Mouse (Mus musculus) stomach, embryonic 14.5 days (tissue): ENCODE results near the gene Anks4b. TPM values are rescaled to one million over a fixed set of nuclear protein-coding genes. Genes with fewer than 3 reads are reported as not detected.

ENCODE experiments used
- ATAC-seq: fragments of 200-750 bp; cut with Nextera tagmentation; 2 replicates; pipeline ENCODE4 v1.8.0; 2017; ENCODE audit warnings: low read depth, moderate TSS enrichment; ENCODE audit not compliant: insufficient number of reproducible peaks, insufficient read depth, low FRiP score
- H3K27ac ChIP-seq: fragments of 300-500 bp; sonication (generic); 2 replicates; pipeline ENCODE4 v1.5.1; 2014; ENCODE audit warnings: mild to moderate bottlenecking, low read length, moderate library complexity, mixed read lengths
- H3K27me3 ChIP-seq: fragments of 300-500 bp; sonication (generic); 2 replicates; pipeline ENCODE4 v1.6.1; 2014; ENCODE audit warnings: low read length, control low read depth, mixed read lengths; ENCODE audit not compliant: control insufficient read depth, insufficient read depth
- H3K36me3 ChIP-seq: fragments of 300-500 bp; sonication (generic); 2 replicates; pipeline ENCODE4 v1.6.1; 2014; ENCODE audit warnings: mild to moderate bottlenecking, control low read depth, low read length, moderate library complexity, mixed read lengths; ENCODE audit not compliant: control insufficient read depth, insufficient read depth
- H3K4me1 ChIP-seq: fragments of 300-500 bp; sonication (generic); 2 replicates; pipeline ENCODE4 v1.6.1; 2014; ENCODE audit warnings: low read length, control low read depth, mixed read lengths; ENCODE audit not compliant: control insufficient read depth, insufficient read depth
- H3K4me2 ChIP-seq: fragments of 300-500 bp; sonication (generic); replicated peaks from 2 replicates; pipeline ENCODE4 v1.6.1; 2014; ENCODE audit warnings: low read depth, low read length, control low read depth
- H3K4me3 ChIP-seq: fragments of 300-500 bp; sonication (generic); 2 replicates; pipeline ENCODE4 v1.5.1; 2014; ENCODE audit warnings: low read depth, low read length, control low read depth
- H3K9ac ChIP-seq: fragments of 300-500 bp; sonication (generic); replicated peaks from 2 replicates; pipeline ENCODE4 v1.6.1; 2014; ENCODE audit warnings: low read depth, mild to moderate bottlenecking, control low read depth, low read length, moderate library complexity, mixed read lengths
- H3K9me3 ChIP-seq: fragments of 300-500 bp; sonication (generic); 2 replicates; pipeline ENCODE4 v1.6.1; 2016; ENCODE audit warnings: low read depth, low read length, control low read depth; ENCODE audit not compliant: control insufficient read depth
- WGBS: fragments of 180-500 bp; shearing (Covaris S2); extraction: QIAGEN DNeasy Blood & Tissue Kit; methylation state at CpG from one replicate; pipeline ENCODE4 v1.1.7; 2014; 5-methylcytosine and 5-hydroxymethylcytosine counted together
- polyA plus RNA-seq: library from polyadenylated mRNA; unstranded; fragments of >200 nt; fragmentation: Nextera tagmentation; extraction: Ambion mirVana; gene quantifications from 2 replicates; pipeline ENCODE4 v1.2.1, GENCODE M21; 2014

The Anks4b gene
- polyA plus RNA-seq, 1 experiment from 2014 or later = not detected

- Histone ChIP-seq H3K27me3 (no peaks in the 10 kb centered on the region), H3K27ac (no peak overlapping the region), H3K9ac (no peak overlapping the region), H3K4me3 (no peak overlapping the region), H3K4me2 (no peak overlapping the region), H3K9me3 (no peaks in the 10 kb centered on the region), H3K36me3 (no peaks in the 10 kb centered on the region), H3K4me1 (0 out of 2 replicates have a peak, but pooled peaks cover 3% of the 10 kb centered on the region)
- 76% methylated on average over 6 of the region's 6 CpGs for WGBS
- ATAC-seq = no peak
Observed at GRCm38 (mm10) chr7:120192816-120193215, 19.2 kb downstream of the Anks4b start.

- no peak overlapping the region for H3K4me3 ChIP-seq
- no peak overlapping the region for H3K9ac ChIP-seq
- 0 out of 2 replicates have a peak, but pooled peaks cover under 1% of the 10 kb centered on the region for H3K4me1 ChIP-seq
- no peaks in the 10 kb centered on the region for H3K27me3 ChIP-seq
- no peaks in the 10 kb centered on the region for H3K36me3 ChIP-seq
- WGBS = 83% methylated on average over 4 of the region's 4 CpGs
- ATAC-seq = no peak
- no peak overlapping the region for H3K27ac ChIP-seq
- H3K9me3 ChIP-seq = no peaks in the 10 kb centered on the region
- H3K4me2 ChIP-seq = no peak overlapping the region
Observed at GRCm38 (mm10) chr7:120195207-120195606, 21.5 kb downstream of the Anks4b start.

GRCm38 (mm10) chr7:120201231-120201744 lies 27.6 kb downstream of the Anks4b start:
- WGBS = 5% methylated on average over 14 of the region's 14 CpGs
- Histone ChIP-seq H3K9me3 (no peaks in the 10 kb centered on the region), H3K4me3 (peak overlapping the region; percentile 6; the same call in 1 of the 2 replicates), H3K9ac (no peak overlapping the region), H3K4me1 (0 out of 2 replicates have a peak, but pooled peaks cover 11% of the 10 kb centered on the region), H3K4me2 (peak overlapping the region; percentile 39), H3K27ac (no peak overlapping the region), H3K36me3 (no peaks in the 10 kb centered on the region), H3K27me3 (no peaks in the 10 kb centered on the region)
- no peak for ATAC-seq

GRCm38 (mm10) chr7:120201771-120202170 lies 28.1 kb downstream of the Anks4b start, which contains the start of gene Crym:
Crym (minus strand) TSS chr7:120202111.
- Histone ChIP-seq H3K27ac (no peak within 1 kb of the TSS), H3K4me3 (peak within 1 kb of the TSS; percentile 6; the same call in 1 of the 2 replicates), H3K4me1 (0 out of 2 replicates have a peak, but pooled peaks cover 11% of the 10 kb centered on the region), H3K9me3 (no peaks in the 10 kb centered on the region), H3K9ac (no peak within 1 kb of the TSS), H3K36me3 (no peaks in the 10 kb centered on the region), H3K27me3 (no peaks in the 10 kb centered on the region), H3K4me2 (peak within 1 kb of the TSS; percentile 39)
- ATAC-seq = no peak
- WGBS = 2% methylated on average over 26 of the region's 26 CpGs

- no peak within 1 kb of the TSS for H3K4me3 ChIP-seq
- no peak within 1 kb of the TSS for H3K4me2 ChIP-seq
- H3K27ac ChIP-seq = no peak within 1 kb of the TSS
- no peaks in the 10 kb centered on the region for H3K27me3 ChIP-seq
- H3K4me1 ChIP-seq = 0 out of 2 replicates have a peak, but pooled peaks cover 11% of the 10 kb centered on the region
- H3K9ac ChIP-seq = no peak within 1 kb of the TSS
- no peaks in the 10 kb centered on the region for H3K36me3 ChIP-seq
- WGBS = 5% methylated on average over 26 of the region's 26 CpGs
- peak; percentile 70; the same call in 1 of the 2 replicates for ATAC-seq
- no peaks in the 10 kb centered on the region for H3K9me3 ChIP-seq
Observed at GRCm38 (mm10) chr7:120203789-120204188, 30.1 kb downstream of the Anks4b start, which contains the start of gene Abca14. Abca14 (plus strand) TSS chr7:120203961.

- ATAC-seq = no peak
- Histone ChIP-seq H3K36me3 (no peaks in the 10 kb centered on the region), H3K4me1 (0 out of 2 replicates have a peak, but pooled peaks cover 11% of the 10 kb centered on the region), H3K9me3 (no peaks in the 10 kb centered on the region), H3K9ac (no peak overlapping the region), H3K4me2 (no peak overlapping the region), H3K27ac (no peak overlapping the region), H3K4me3 (no peak overlapping the region), H3K27me3 (no peaks in the 10 kb centered on the region)
- 48% methylated on average over 9 of the region's 9 CpGs for WGBS
Observed at GRCm38 (mm10) chr7:120205989-120206388, 32.3 kb downstream of the Anks4b start.

GRCm38 (mm10) chr7:120228541-120228940 lies 54.9 kb downstream of the Anks4b start:
- ATAC-seq = no peak
- Histone ChIP-seq H3K4me2 (no peak overlapping the region), H3K4me1 (no peaks in the 10 kb centered on the region)

More at GRCm38 (mm10) chr7:120228541-120228940, 54.9 kb downstream of the Anks4b start:
- no peak overlapping the region for H3K4me3 ChIP-seq
- H3K9me3 ChIP-seq = no peaks in the 10 kb centered on the region
- no peak overlapping the region for H3K9ac ChIP-seq
- no peaks in the 10 kb centered on the region for H3K27me3 ChIP-seq
- H3K36me3 ChIP-seq = no peaks in the 10 kb centered on the region
- no peak overlapping the region for H3K27ac ChIP-seq
